Mouse (Mus musculus): ENCODE measurements around the gene Frmpd4. TPM values are rescaled to one million over a fixed set of nuclear protein-coding genes. Genes with fewer than 3 reads are reported as not detected.

Gene Frmpd4
- polyA plus RNA-seq, 1 experiment from 2014 or later, result 0.18 TPM

DNA sequence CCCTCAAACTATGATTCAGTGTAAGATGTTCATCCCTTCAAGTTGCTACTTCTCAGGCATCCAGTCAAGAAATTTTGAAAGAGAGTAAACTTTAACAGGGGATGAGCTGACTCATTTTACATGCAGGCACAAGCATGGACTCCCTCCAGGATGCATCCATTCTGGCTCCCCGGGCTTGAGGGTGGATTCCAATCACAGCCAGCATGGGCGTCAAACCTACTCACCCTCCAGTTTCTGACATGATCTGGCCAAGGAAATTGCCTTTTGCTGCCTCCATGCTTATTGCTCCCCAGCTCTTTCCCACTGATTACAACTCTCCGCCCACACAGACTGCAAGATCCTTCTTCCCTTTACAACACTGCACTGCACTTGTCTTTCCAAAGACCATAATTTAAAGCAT, 370.0 kb downstream of the Frmpd4 start:
- no peak overlapping the region for H3K4me3 ChIP-seq (ENCODE audit: low read depth, low read length)
- WGBS, result 67% methylated on average over 3 of the region's 3 CpGs
- peaks cover 2% of the 10 kb centered on the region; the same call in 1 of the 2 replicates for H3K27me3 ChIP-seq (replicated peaks; ENCODE audit: control insufficient read depth, insufficient read depth, low read length)
- H3K27ac ChIP-seq (ENCODE audit: low read depth), result no peak overlapping the region
- ATAC-seq (replicated peaks; ENCODE audit: low FRiP score, low TSS enrichment, low read depth) (no peak), DNase-seq (ENCODE audit: low spot score) (no peak)
- H3K36me3 ChIP-seq (ENCODE audit: control insufficient read depth, insufficient read depth, low read length), result no peaks in the 10 kb centered on the region
- no peak overlapping the region for H3K9ac ChIP-seq (ENCODE audit: low read length)
- no peaks in the 10 kb centered on the region for H3K4me1 ChIP-seq (replicated peaks; ENCODE audit: control insufficient read depth, insufficient read depth, low read length)
- no peak overlapping the region for H3K4me2 ChIP-seq (ENCODE audit: low read length)
- no peaks in the 10 kb centered on the region for H3K9me3 ChIP-seq (ENCODE audit: control insufficient read depth, low read length)

DNA sequence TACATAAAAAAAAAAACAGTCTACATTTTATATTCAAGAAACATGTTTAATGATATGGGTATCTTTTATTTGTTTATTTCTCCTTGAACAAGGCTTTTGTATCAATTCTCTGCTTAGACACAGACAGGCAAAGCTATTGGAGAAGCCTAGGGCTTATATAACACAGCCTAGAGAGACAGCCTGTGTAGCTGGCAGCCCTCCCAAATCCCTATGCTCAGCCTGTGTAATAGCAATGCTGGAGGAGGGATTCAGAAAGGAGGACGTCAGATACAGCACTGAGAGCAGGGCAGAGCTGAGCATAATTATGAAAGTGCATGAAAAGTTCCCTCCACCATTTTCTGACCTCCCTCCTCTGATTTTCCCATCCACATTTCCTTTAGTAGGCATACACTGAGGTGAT, 385.1 kb downstream of the Frmpd4 start:
- Histone ChIP-seq H3K4me1 (replicated peaks; ENCODE audit: control insufficient read depth, insufficient read depth, low read length) (no peaks in the 10 kb centered on the region), H3K27me3 (replicated peaks; ENCODE audit: control insufficient read depth, insufficient read depth, low read length) (no peaks in the 10 kb centered on the region), H3K4me3 (ENCODE audit: low read depth, low read length) (no peak overlapping the region), H3K36me3 (ENCODE audit: control insufficient read depth, insufficient read depth, low read length) (no peaks in the 10 kb centered on the region), H3K9ac (ENCODE audit: low read length) (no peak overlapping the region), H3K27ac (ENCODE audit: low read depth) (no peak overlapping the region), H3K4me2 (ENCODE audit: low read length) (no peak overlapping the region), H3K9me3 (ENCODE audit: control insufficient read depth, low read length) (no peaks in the 10 kb centered on the region)
- 59% methylated on average over 1 of the region's 1 CpGs for WGBS
- ATAC-seq (replicated peaks; ENCODE audit: low FRiP score, low TSS enrichment, low read depth), result no peak
- no peak for DNase-seq (ENCODE audit: low spot score)

DNA sequence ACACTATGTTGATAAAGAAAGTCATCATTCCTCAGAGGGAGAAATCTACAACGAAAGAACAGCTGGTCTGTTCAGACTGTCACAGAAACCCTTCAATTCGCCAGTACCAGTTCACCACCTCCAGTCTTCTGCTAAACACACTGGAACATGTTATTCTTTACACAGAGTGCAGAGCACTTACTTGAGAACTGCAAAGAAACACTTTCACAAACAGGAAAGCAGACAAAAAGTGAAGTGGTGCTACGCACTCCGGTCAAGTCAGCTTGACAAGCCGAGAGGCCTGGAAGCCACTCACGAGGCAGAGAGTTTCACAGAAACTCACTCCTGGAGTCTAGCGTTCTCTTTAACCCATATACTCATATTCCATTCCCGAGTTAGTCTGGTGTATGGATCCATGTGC, 387.5 kb downstream of the Frmpd4 start:
- no peaks in the 10 kb centered on the region for H3K27me3 ChIP-seq (replicated peaks; ENCODE audit: control insufficient read depth, insufficient read depth, low read length)
- H3K4me3 ChIP-seq (ENCODE audit: low read depth, low read length), result no peak overlapping the region
- no peak overlapping the region for H3K27ac ChIP-seq (ENCODE audit: low read depth)
- no peak for DNase-seq (ENCODE audit: low spot score)
- H3K4me2 ChIP-seq (ENCODE audit: low read length), result no peak overlapping the region
- H3K36me3 ChIP-seq (ENCODE audit: control insufficient read depth, insufficient read depth, low read length), result no peaks in the 10 kb centered on the region
- ATAC-seq (replicated peaks; ENCODE audit: low FRiP score, low TSS enrichment, low read depth), result no peak
- 70% methylated on average over 8 of the region's 8 CpGs for WGBS
- no peaks in the 10 kb centered on the region for H3K4me1 ChIP-seq (replicated peaks; ENCODE audit: control insufficient read depth, insufficient read depth, low read length)
- no peak overlapping the region for H3K9ac ChIP-seq (ENCODE audit: low read length)
- no peaks in the 10 kb centered on the region for H3K9me3 ChIP-seq (ENCODE audit: control insufficient read depth, low read length)

DNA sequence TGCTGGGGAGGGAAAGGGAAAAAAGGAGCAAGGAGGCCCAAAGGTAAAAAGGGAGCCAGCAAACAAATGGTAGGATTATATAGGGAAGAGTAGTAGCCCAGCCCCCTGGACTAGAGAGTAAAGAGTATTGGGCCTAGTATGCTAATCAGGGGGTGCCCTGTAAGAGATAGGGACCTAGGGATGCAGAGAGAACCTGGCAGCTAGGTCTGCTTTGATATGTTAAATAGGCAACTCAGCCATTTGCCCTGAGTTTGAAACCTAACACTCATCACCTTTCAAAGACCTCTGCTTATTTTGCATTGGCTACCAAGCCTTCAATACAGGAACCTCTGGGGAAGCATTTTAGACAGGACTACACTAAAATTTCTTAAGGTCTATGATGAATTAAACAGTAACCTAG, 414.0 kb downstream of the Frmpd4 start:
- Histone ChIP-seq H3K4me3 (ENCODE audit: low read depth, low read length) (no peak overlapping the region), H3K27ac (ENCODE audit: low read depth) (no peak overlapping the region), H3K4me2 (ENCODE audit: low read length) (no peak overlapping the region), H3K27me3 (replicated peaks; ENCODE audit: control insufficient read depth, insufficient read depth, low read length) (0 out of 2 replicates have a peak, but pooled peaks cover 7% of the 10 kb centered on the region), H3K9me3 (ENCODE audit: control insufficient read depth, low read length) (no peaks in the 10 kb centered on the region), H3K9ac (ENCODE audit: low read length) (no peak overlapping the region), H3K4me1 (replicated peaks; ENCODE audit: control insufficient read depth, insufficient read depth, low read length) (no peaks in the 10 kb centered on the region), H3K36me3 (ENCODE audit: control insufficient read depth, insufficient read depth, low read length) (no peaks in the 10 kb centered on the region)
- no peak for DNase-seq (ENCODE audit: low spot score)
- no peak for ATAC-seq (replicated peaks; ENCODE audit: low FRiP score, low TSS enrichment, low read depth)

DNA sequence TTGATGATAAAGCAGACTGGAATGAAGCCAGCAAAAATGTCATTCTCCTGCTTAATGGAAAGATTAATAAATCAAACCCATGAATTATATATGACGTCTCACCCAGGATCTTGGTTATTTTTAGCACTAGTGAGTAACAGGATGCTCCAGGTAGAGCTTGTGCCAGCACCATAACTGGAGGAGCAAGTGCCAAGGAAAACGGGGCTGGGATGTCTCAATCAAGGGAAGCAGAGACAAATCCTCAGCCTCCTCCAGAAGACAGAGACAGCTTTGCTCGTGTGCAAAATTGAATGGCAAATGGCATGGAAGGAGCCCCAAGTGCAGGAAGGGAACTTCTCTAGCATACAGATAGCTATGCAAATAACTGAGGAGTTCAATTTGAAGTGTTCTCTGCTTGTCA, 418.2 kb downstream of the Frmpd4 start:
- ATAC-seq (replicated peaks; ENCODE audit: low FRiP score, low TSS enrichment, low read depth), result no peak

DNA sequence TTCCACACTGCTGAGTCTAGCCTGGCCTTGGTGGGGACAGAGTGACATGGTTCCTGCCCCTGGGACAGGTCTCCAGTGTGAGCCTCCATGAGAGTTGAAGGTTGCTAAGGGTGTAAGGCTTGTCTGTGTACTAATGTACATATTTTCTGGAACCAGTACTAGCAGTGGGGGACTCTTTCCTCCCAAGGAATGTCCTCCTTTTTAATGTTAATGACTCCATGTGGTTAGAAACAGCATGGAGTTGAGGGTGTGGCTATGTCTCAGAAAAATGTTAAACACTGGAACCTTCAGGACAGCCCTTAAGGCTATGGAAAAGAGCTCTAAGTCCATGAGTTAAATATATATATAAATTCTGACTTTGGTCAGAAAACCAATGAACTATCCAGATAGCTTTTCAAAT, 436.0 kb downstream of the Frmpd4 start:
- Histone ChIP-seq H3K27ac (ENCODE audit: low read depth) (no peak overlapping the region), H3K4me1 (replicated peaks; ENCODE audit: control insufficient read depth, insufficient read depth, low read length) (no peaks in the 10 kb centered on the region), H3K27me3 (replicated peaks; ENCODE audit: control insufficient read depth, insufficient read depth, low read length) (peaks cover 14% of the 10 kb centered on the region; the same call in 1 of the 2 replicates), H3K9me3 (ENCODE audit: control insufficient read depth, low read length) (no peaks in the 10 kb centered on the region), H3K4me2 (ENCODE audit: low read length) (no peak overlapping the region), H3K36me3 (ENCODE audit: control insufficient read depth, insufficient read depth, low read length) (no peaks in the 10 kb centered on the region), H3K4me3 (ENCODE audit: low read depth, low read length) (no peak overlapping the region), H3K9ac (ENCODE audit: low read length) (no peak overlapping the region)
- ATAC-seq (replicated peaks; ENCODE audit: low FRiP score, low TSS enrichment, low read depth), result no peak
- DNase-seq (ENCODE audit: low spot score), result no peak

More for the DNA sequence above, 418.2 kb downstream of the Frmpd4 start:
- H3K36me3 ChIP-seq (ENCODE audit: control insufficient read depth, insufficient read depth, low read length), result no peaks in the 10 kb centered on the region
- H3K27me3 ChIP-seq (replicated peaks; ENCODE audit: control insufficient read depth, insufficient read depth, low read length), result 0 out of 2 replicates have a peak, but pooled peaks cover 3% of the 10 kb centered on the region
- no peak for DNase-seq (ENCODE audit: low spot score)
- no peak overlapping the region for H3K9ac ChIP-seq (ENCODE audit: low read length)
- H3K4me3 ChIP-seq (ENCODE audit: low read depth, low read length), result no peak overlapping the region
- H3K9me3 ChIP-seq (ENCODE audit: control insufficient read depth, low read length), result no peaks in the 10 kb centered on the region
- no peak overlapping the region for H3K27ac ChIP-seq (ENCODE audit: low read depth)
- no peaks in the 10 kb centered on the region for H3K4me1 ChIP-seq (replicated peaks; ENCODE audit: control insufficient read depth, insufficient read depth, low read length)
- no peak overlapping the region for H3K4me2 ChIP-seq (ENCODE audit: low read length)
- WGBS, result 64% methylated on average over 3 of the region's 3 CpGs

DNA sequence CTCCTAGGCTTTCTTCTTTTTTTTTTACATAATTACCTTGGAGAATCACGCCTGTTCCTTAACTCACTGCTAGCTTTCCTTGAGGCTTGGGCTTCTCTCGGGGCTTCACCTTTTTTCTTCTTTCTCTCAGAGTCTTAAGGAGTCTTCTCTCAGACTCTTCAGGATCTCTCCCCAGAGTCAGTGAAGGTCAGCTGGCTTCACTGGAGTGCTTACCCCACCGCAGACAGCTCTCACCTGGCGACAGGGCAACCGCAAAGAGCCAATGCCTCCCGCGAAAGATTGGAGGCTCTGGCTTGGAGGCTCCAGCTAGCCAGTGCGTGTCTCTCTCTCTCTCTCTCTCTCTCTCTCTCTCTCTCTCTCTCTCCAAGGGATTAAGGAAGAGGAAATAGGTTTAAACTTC, 453.0 kb downstream of the Frmpd4 start:
- Histone ChIP-seq H3K4me1 (replicated peaks; ENCODE audit: control insufficient read depth, insufficient read depth, low read length) (no peaks in the 10 kb centered on the region), H3K4me3 (ENCODE audit: low read depth, low read length) (peak overlapping the region; percentile 31), H3K36me3 (ENCODE audit: control insufficient read depth, insufficient read depth, low read length) (no peaks in the 10 kb centered on the region), H3K27ac (ENCODE audit: low read depth) (no peak overlapping the region), H3K9ac (ENCODE audit: low read length) (no peak overlapping the region), H3K9me3 (ENCODE audit: control insufficient read depth, low read length) (no peaks in the 10 kb centered on the region), H3K4me2 (ENCODE audit: low read length) (peak overlapping the region; percentile 51), H3K27me3 (replicated peaks; ENCODE audit: control insufficient read depth, insufficient read depth, low read length) (peaks cover 56% of the 10 kb centered on the region)
- ATAC-seq (replicated peaks; ENCODE audit: low FRiP score, low TSS enrichment, low read depth), result no peak
- DNase-seq (ENCODE audit: low spot score), result peak; percentile 50
- 12% methylated on average over 8 of the region's 8 CpGs for WGBS

DNA sequence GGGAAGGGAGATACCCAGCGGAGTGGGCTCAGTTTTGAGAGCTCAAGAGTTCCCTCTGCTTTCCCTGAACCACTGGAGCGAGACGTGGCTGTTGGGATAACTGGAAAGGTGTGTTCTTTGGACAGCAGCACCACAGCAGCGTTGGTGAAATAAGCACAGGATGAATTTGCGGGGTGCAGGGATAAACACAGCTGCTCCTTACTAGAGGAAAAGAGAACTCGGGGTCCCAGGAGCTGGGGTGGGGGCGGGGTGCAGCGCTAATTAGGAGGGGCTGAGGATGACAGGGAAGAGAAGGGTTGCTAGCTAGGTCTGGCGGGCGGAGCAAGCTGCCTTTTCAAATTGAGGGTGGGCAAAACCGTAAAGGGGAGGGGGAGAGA, 453.5 kb downstream of the Frmpd4 start:
- no peaks in the 10 kb centered on the region for H3K9me3 ChIP-seq (ENCODE audit: control insufficient read depth, low read length)
- peak overlapping the region; percentile 51 for H3K4me2 ChIP-seq (ENCODE audit: low read length)
- no peak for DNase-seq (ENCODE audit: low spot score)
- H3K4me3 ChIP-seq (ENCODE audit: low read depth, low read length), result peak overlapping the region; percentile 31
- no peaks in the 10 kb centered on the region for H3K4me1 ChIP-seq (replicated peaks; ENCODE audit: control insufficient read depth, insufficient read depth, low read length)
- H3K27ac ChIP-seq (ENCODE audit: low read depth), result no peak overlapping the region
- no peak for ATAC-seq (replicated peaks; ENCODE audit: low FRiP score, low TSS enrichment, low read depth)
- no peaks in the 10 kb centered on the region for H3K36me3 ChIP-seq (ENCODE audit: control insufficient read depth, insufficient read depth, low read length)
- peaks cover 56% of the 10 kb centered on the region for H3K27me3 ChIP-seq (replicated peaks; ENCODE audit: control insufficient read depth, insufficient read depth, low read length)
- 10% methylated on average over 11 of the region's 11 CpGs for WGBS
- no peak overlapping the region for H3K9ac ChIP-seq (ENCODE audit: low read length)

DNA sequence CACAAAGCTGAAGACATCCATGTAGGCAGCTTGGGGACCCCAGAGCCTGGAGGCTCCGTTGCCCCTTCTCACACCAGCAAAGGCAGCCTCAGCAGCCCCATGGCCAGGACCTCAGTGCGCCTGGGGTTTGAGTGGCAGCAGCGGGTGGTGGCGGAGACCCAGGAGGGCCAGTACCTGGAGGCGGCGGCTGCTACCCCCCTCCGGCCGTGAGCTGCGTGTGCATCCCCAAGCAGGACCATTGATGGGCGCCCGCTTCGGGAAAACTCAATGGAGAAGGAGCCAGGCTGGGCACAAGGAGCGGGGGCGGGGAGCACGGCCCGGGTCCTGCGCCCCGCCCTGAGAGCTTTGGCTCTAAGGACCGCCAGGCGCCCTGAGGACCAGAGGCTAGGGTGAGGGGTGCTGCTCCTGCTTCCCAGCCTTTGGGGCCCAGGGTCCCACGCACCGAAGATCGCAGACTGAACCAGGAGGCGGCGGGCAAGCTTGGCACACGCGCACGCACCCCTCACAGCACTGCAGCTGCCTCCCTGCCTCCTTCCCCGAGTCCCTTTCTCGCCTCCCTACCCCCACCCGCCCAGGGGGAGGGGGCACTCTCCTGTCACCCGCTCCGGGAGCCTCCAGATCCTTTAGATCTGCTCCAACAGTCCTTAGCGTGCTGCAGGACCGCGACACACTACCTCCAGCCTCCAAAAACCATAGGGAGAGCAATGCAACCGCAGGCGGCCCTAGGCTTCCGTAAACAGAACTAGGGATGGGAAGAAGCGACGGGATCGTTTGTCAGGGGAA, 454.0 kb downstream of the Frmpd4 start:
- Histone ChIP-seq H3K27me3 (replicated peaks; ENCODE audit: control insufficient read depth, insufficient read depth, low read length) (peaks cover 54% of the 10 kb centered on the region), H3K4me3 (ENCODE audit: low read depth, low read length) (peak overlapping the region; percentile 31), H3K9ac (ENCODE audit: low read length) (no peak overlapping the region), H3K9me3 (ENCODE audit: control insufficient read depth, low read length) (no peaks in the 10 kb centered on the region), H3K4me2 (ENCODE audit: low read length) (peak overlapping the region; percentile 51), H3K27ac (ENCODE audit: low read depth) (no peak overlapping the region), H3K36me3 (ENCODE audit: control insufficient read depth, insufficient read depth, low read length) (no peaks in the 10 kb centered on the region), H3K4me1 (replicated peaks; ENCODE audit: control insufficient read depth, insufficient read depth, low read length) (no peaks in the 10 kb centered on the region)
- peak; percentile 63 for DNase-seq (ENCODE audit: low spot score)
- WGBS, result 13% methylated on average over 29 of the region's 42 CpGs
- peak; percentile 64; the same call in 1 of the 2 replicates for ATAC-seq (replicated peaks; ENCODE audit: low FRiP score, low TSS enrichment, low read depth)
